Comparison of ENCODE assay signal across 10 mouse cellular contexts in the genomic region with DNA sequence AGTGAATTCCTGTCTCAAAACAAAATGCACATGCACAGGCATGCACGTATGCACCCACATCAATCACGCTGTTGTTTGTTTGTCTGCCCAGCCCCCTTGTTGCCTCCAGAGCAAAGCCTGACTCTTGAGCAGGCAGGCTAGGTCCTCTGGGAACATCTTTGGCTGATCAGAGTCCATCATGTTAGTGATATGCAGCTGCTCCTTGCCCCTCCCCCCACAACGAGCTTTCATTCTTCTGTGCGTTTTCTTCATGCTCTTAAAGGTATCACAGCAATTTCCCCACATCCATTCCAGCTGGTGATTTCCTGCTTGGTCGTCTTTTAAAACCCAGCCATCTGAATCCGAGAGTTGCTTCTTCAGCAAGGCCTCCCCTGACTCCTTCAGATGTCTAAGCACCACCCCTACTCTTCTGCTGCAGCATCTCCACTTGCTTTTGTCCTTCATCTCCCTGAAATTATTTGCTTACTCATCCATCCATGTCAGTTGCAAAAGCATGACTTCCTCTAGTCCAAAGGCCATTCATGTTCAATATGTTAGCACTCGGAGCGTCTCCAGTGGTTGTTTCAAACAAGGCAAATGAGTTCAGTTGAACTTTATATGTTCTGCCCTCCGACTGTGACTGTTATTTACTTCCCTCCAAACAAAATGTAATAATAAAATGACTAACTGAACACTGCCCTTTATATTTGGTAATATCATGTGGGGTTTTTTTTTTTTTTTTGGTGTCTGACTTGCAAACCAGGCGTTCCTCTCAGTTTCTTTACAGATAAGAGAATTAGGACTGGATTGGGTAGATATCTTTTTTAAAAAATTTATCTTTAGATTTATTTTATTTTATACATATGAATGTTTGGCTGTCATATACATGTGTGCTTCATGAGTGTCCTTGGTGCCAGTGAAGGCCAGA.
A peak's percentile ranks its signal among the peaks of the same experiment; 100 is the strongest.
DNase-seq lines count a peak whose midpoint lies in the region; ATAC-seq and TF ChIP-seq lines count a peak whose summit lies in the region.
"Had no signal": no experiment of that assay in that cellular context is flagged by ENCODE, and none has a peak within 500 bp of the region (broad histone marks: within the 10 kb centered on the region; RNA-seq: fewer than 3 reads in every experiment).

No protein-coding gene starts in this region.

- ATAC-seq in heart, embryonic 12.5 days (ENCODE audit: insufficient number of reproducible peaks, low FRiP score): no peak
- no peak for ATAC-seq in forebrain, embryonic 14.5 days

- no peaks in the 10 kb centered on the region for H3K27me3 ChIP-seq in heart, embryonic 12.5 days (replicated peaks)
- H3K27me3 ChIP-seq in small intestine, adult 2 months (ENCODE audit: control insufficient read depth, insufficient read depth, low read length): no peaks in the 10 kb centered on the region
- H3K27me3 ChIP-seq in forebrain, embryonic 14.5 days (replicated peaks; ENCODE audit: control insufficient read depth, insufficient read depth, low read length): no peaks in the 10 kb centered on the region

- DNase-seq in heart, adult 11 months: peak; percentile 90
- DNase-seq in thymus, postnatal 0 days (ENCODE audit: low spot score): peak; percentile 21
- DNase-seq in thymus, postnatal 25 days: no peak
- DNase-seq in kidney, postnatal 4 days: peak; percentile 49 to 62
- no peak for DNase-seq in MN1 (ENCODE audit: low spot score)
- DNase-seq in forebrain, embryonic 14.5 days (ENCODE audit: low spot score): no peak

- H3K27ac ChIP-seq in heart, embryonic 12.5 days (ENCODE audit: poor library complexity, severe bottlenecking): no peak overlapping the region
- H3K27ac ChIP-seq in small intestine, adult 2 months (ENCODE audit: insufficient read depth, low read depth, low read length): peak overlapping the region; percentile 70
- H3K27ac ChIP-seq in forebrain, embryonic 14.5 days (ENCODE audit: low read depth, low read length): no peak overlapping the region
- H3K27ac ChIP-seq: midbrain, embryonic 10.5 days had no signal

- no peaks in the 10 kb centered on the region for H3K36me3 ChIP-seq in heart, embryonic 12.5 days
- no peaks in the 10 kb centered on the region for H3K36me3 ChIP-seq in small intestine, adult 2 months (ENCODE audit: control insufficient read depth, insufficient read depth, low read length)
- no peaks in the 10 kb centered on the region for H3K36me3 ChIP-seq in forebrain, embryonic 14.5 days (ENCODE audit: control insufficient read depth, insufficient read depth, low read length)
- H3K36me3 ChIP-seq: midbrain, embryonic 10.5 days had no signal

- H3K4me2 ChIP-seq in heart, embryonic 12.5 days: no peak overlapping the region
- H3K4me2 ChIP-seq in forebrain, embryonic 14.5 days (ENCODE audit: low read length): no peak overlapping the region

- WGBS in heart, embryonic 12.5 days: 77% methylated on average over 10 of the region's 10 CpGs
- 31% methylated on average over 10 of the region's 10 CpGs for WGBS in small intestine, adult 2 months
- 83% methylated on average over 10 of the region's 10 CpGs for WGBS in forebrain, embryonic 14.5 days

- H3K4me1 ChIP-seq in heart, embryonic 12.5 days (replicated peaks): no peaks in the 10 kb centered on the region
- peaks cover 19% of the 10 kb centered on the region; the same call in 1 of the 2 replicates for H3K4me1 ChIP-seq in small intestine, adult 2 months (ENCODE audit: control insufficient read depth, insufficient read depth, insufficient read length, low read length)
- no peaks in the 10 kb centered on the region for H3K4me1 ChIP-seq in forebrain, embryonic 14.5 days (ENCODE audit: control insufficient read depth, insufficient read depth, low read length)

- H3K9me3 ChIP-seq in heart, embryonic 12.5 days (replicated peaks): no peaks in the 10 kb centered on the region
- no peaks in the 10 kb centered on the region for H3K9me3 ChIP-seq in forebrain, embryonic 14.5 days (replicated peaks; ENCODE audit: control insufficient read depth, low read length)
- H3K9me3 ChIP-seq: midbrain, embryonic 10.5 days had no signal

- no peak for TF ChIP-seq CTCF in small intestine, adult 2 months (IDR thresholded peaks at IDR 0.05; ENCODE audit: extremely low read depth, insufficient read length, insufficient replicate concordance, low read depth, low read length)

- no peak overlapping the region for H3K9ac ChIP-seq in heart, embryonic 12.5 days
- no peak overlapping the region for H3K9ac ChIP-seq in forebrain, embryonic 14.5 days (ENCODE audit: low read length)

- no peak overlapping the region for H3K4me3 ChIP-seq in heart, embryonic 12.5 days
- no peak overlapping the region for H3K4me3 ChIP-seq in small intestine, adult 2 months (ENCODE audit: low read depth, low read length)
- no peak overlapping the region for H3K4me3 ChIP-seq in forebrain, embryonic 14.5 days (ENCODE audit: low read depth, low read length)
- H3K4me3 ChIP-seq: erythroblast, embryonic 14.5 days; midbrain, embryonic 10.5 days had no signal

- no peak for TF ChIP-seq POLR2A in small intestine, adult 2 months (IDR thresholded peaks at IDR 0.05; ENCODE audit: low read depth, low read length)

Comparison
In these comparisons a context has a peak if more than half of its experiments do, and no peak if none do; other contexts are left out.
1. DNase-seq: peak in heart, adult 11 months (single experiment), thymus, postnatal 0 days (single experiment) and kidney, postnatal 4 days (2 of 2); none in thymus, postnatal 25 days (single experiment), MN1 (single experiment) and forebrain, embryonic 14.5 days (single experiment).